Mouse (Mus musculus): ENCODE results near the gene Aifm1. TPM values are rescaled to one million over a fixed set of nuclear protein-coding genes. Genes with fewer than 3 reads are reported as not detected.
A peak's percentile ranks its signal among the peaks of the same experiment; 100 is the strongest.
"Not testable (repeated sequence)": the region's sequence is repeated elsewhere in the genome, so short reads cannot be mapped to it uniquely, and the experiment has no call there.

Gene Aifm1
- polyA plus RNA-seq, 1 experiment from 2014 or later: 90.7 TPM

- peaks cover 14% of the 10 kb centered on the region for H3K4me1 ChIP-seq
- WGBS: 36% methylated on average over 9 of the region's 9 CpGs
- ATAC-seq (replicated peaks; ENCODE audit: low FRiP score): no peak
- H3K9ac ChIP-seq: no peak overlapping the region
- H3K4me2 ChIP-seq: peak overlapping the region; percentile 60
- H3K36me3 ChIP-seq: no peaks in the 10 kb centered on the region
- H3K9me3 ChIP-seq (replicated peaks): no peaks in the 10 kb centered on the region
- peaks cover 4% of the 10 kb centered on the region; the same call in 1 of the 2 replicates for H3K27me3 ChIP-seq
- no peak overlapping the region for H3K4me3 ChIP-seq (replicated peaks)
- no peak overlapping the region for H3K27ac ChIP-seq
Measured at GRCm38 (mm10) chrX:48455018-48455417, 58.3 kb downstream of the Aifm1 start.

GRCm38 (mm10) chrX:48454495-48454878 is 58.9 kb downstream of the Aifm1 start:
- Histone ChIP-seq H3K27ac (no peak overlapping the region), H3K4me2 (peak overlapping the region; percentile 60), H3K27me3 (peaks cover 4% of the 10 kb centered on the region; the same call in 1 of the 2 replicates), H3K9ac (peak overlapping the region; percentile 31; the same call in 1 of the 2 replicates), H3K9me3 (replicated peaks) (no peaks in the 10 kb centered on the region), H3K4me3 (replicated peaks) (peak overlapping the region; percentile 55), H3K36me3 (no peaks in the 10 kb centered on the region), H3K4me1 (peaks cover 20% of the 10 kb centered on the region)
- ATAC-seq (replicated peaks; ENCODE audit: low FRiP score): peak; percentile 59
- whole genome bisulfite sequencing: 29% methylated on average over 19 of the region's 21 CpGs

DNA sequence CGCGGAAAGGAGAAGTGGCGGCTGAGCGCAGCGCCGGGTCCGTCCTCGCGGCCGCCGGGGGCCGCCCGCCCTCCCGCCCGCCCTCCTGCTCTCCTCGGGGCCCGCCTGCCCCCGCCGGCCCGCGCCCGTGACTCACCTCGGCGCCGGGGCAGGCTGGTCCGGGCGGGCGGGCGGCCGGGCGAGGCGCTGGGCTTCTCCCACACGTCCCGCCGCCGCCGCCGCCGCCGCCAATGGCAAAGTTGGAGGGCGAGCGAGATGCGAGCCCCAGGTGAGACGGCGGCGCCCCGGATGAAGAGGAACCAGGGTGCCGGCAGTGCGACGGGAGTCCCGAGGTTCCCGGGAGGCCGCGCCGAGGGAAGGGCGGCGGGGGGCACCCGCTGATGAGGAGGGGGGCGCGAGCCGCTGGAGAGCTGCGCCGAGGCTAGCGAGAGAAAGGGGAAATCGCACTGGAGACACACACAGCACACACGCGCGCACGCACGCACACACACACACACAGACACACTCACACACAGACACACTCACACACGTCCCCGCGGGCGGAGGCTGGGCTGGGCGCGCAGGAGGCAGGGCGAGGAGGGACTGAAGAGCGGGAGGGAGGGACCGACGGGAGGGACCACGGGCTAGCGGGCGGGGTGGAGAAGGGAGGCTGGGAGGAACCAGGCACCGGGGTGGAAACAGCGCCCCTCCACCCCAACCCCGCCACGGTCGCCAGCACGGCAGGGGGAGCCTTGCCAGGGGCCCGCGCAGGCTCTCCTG is 59.4 kb downstream of the Aifm1 start:
- WGBS: 26% methylated on average over 59 of the region's 91 CpGs
- Histone ChIP-seq H3K4me1 (peaks cover 22% of the 10 kb centered on the region), H3K9me3 (replicated peaks) (no peaks in the 10 kb centered on the region), H3K27me3 (peaks cover 4% of the 10 kb centered on the region; the same call in 1 of the 2 replicates), H3K4me2 (peak overlapping the region; percentile 60), H3K27ac (peak overlapping the region; percentile 37), H3K36me3 (no peaks in the 10 kb centered on the region), H3K4me3 (replicated peaks) (peak overlapping the region; percentile 55), H3K9ac (peak overlapping the region; percentile 50)
- ATAC-seq (replicated peaks; ENCODE audit: low FRiP score): peak; percentile 88

GRCm38 (mm10) chrX:48452931-48453673 is 60.3 kb downstream of the Aifm1 start:
- ATAC-seq (replicated peaks; ENCODE audit: low FRiP score): peak; percentile 33
- no peaks in the 10 kb centered on the region for H3K36me3 ChIP-seq
- H3K4me1 ChIP-seq: peaks cover 22% of the 10 kb centered on the region
- H3K4me2 ChIP-seq: peak overlapping the region; percentile 60
- H3K4me3 ChIP-seq (replicated peaks): peak overlapping the region; percentile 55
- 17% methylated on average over 65 of the region's 71 CpGs for WGBS
- peaks cover 4% of the 10 kb centered on the region; the same call in 1 of the 2 replicates for H3K27me3 ChIP-seq
- peak overlapping the region; percentile 37; the same call in 1 of the 2 replicates for H3K27ac ChIP-seq
- no peaks in the 10 kb centered on the region for H3K9me3 ChIP-seq (replicated peaks)
- H3K9ac ChIP-seq: peak overlapping the region; percentile 50

- H3K4me3 ChIP-seq (replicated peaks): peak overlapping the region; percentile 55
- 28% methylated on average over 9 of the region's 9 CpGs for WGBS
- peaks cover 4% of the 10 kb centered on the region; the same call in 1 of the 2 replicates for H3K27me3 ChIP-seq
- H3K27ac ChIP-seq: 0 out of 2 replicates have a peak overlapping the region, but pooled peaks have one; percentile 27
- H3K36me3 ChIP-seq: no peaks in the 10 kb centered on the region
- no peaks in the 10 kb centered on the region for H3K9me3 ChIP-seq (replicated peaks)
- H3K9ac ChIP-seq: 0 out of 2 replicates have a peak overlapping the region, but pooled peaks have one; percentile 50
- peaks cover 22% of the 10 kb centered on the region for H3K4me1 ChIP-seq
- H3K4me2 ChIP-seq: peak overlapping the region; percentile 60
- ATAC-seq (replicated peaks; ENCODE audit: low FRiP score): no peak
Measured at GRCm38 (mm10) chrX:48452231-48452890, 61.0 kb downstream of the Aifm1 start.

- no peak overlapping the region for H3K4me3 ChIP-seq (replicated peaks)
- H3K9me3 ChIP-seq (replicated peaks): no peaks in the 10 kb centered on the region
- H3K4me1 ChIP-seq: peaks cover 22% of the 10 kb centered on the region
- H3K27ac ChIP-seq: no peak overlapping the region
- H3K27me3 ChIP-seq: peaks cover 4% of the 10 kb centered on the region; the same call in 1 of the 2 replicates
- WGBS: 39% methylated on average over 10 of the region's 10 CpGs
- no peak overlapping the region for H3K4me2 ChIP-seq
- no peaks in the 10 kb centered on the region for H3K36me3 ChIP-seq
- no peak overlapping the region for H3K9ac ChIP-seq
- no peak for ATAC-seq (replicated peaks; ENCODE audit: low FRiP score)
Measured at GRCm38 (mm10) chrX:48449646-48450045, 63.7 kb downstream of the Aifm1 start.

- Histone ChIP-seq H3K4me2 (no peak overlapping the region), H3K36me3 (no peaks in the 10 kb centered on the region), H3K27me3 (no peaks in the 10 kb centered on the region), H3K4me1 (peaks cover 4% of the 10 kb centered on the region; the same call in 1 of the 2 replicates), H3K9ac (no peak overlapping the region), H3K9me3 (replicated peaks) (no peaks in the 10 kb centered on the region), H3K4me3 (replicated peaks) (no peak overlapping the region), H3K27ac (no peak overlapping the region)
- WGBS: 91% methylated on average over 4 of the region's 4 CpGs
- no peak for ATAC-seq (replicated peaks; ENCODE audit: low FRiP score)
Measured at GRCm38 (mm10) chrX:48444677-48445076, 68.7 kb downstream of the Aifm1 start.

GRCm38 (mm10) chrX:48441954-48442353 is 71.4 kb downstream of the Aifm1 start:
- ATAC-seq (replicated peaks; ENCODE audit: low FRiP score): no peak
- no peaks in the 10 kb centered on the region for H3K36me3 ChIP-seq
- no peaks in the 10 kb centered on the region for H3K9me3 ChIP-seq (replicated peaks)
- no peak overlapping the region for H3K4me3 ChIP-seq (replicated peaks)
- no peak overlapping the region for H3K4me2 ChIP-seq
- H3K27ac ChIP-seq: no peak overlapping the region
- 76% methylated on average over 7 of the region's 7 CpGs for WGBS
- peaks cover 10% of the 10 kb centered on the region; the same call in 1 of the 2 replicates for H3K4me1 ChIP-seq
- no peak overlapping the region for H3K9ac ChIP-seq
- no peaks in the 10 kb centered on the region for H3K27me3 ChIP-seq

GRCm38 (mm10) chrX:48441548-48441947 is 71.8 kb downstream of the Aifm1 start:
- 86% methylated on average over 6 of the region's 6 CpGs for WGBS
- Histone ChIP-seq H3K4me1 (peaks cover 10% of the 10 kb centered on the region; the same call in 1 of the 2 replicates), H3K4me3 (replicated peaks) (no peak overlapping the region), H3K9ac (no peak overlapping the region), H3K4me2 (no peak overlapping the region), H3K9me3 (replicated peaks) (no peaks in the 10 kb centered on the region), H3K27ac (no peak overlapping the region), H3K27me3 (no peaks in the 10 kb centered on the region), H3K36me3 (no peaks in the 10 kb centered on the region)
- ATAC-seq (replicated peaks; ENCODE audit: low FRiP score): no peak

DNA sequence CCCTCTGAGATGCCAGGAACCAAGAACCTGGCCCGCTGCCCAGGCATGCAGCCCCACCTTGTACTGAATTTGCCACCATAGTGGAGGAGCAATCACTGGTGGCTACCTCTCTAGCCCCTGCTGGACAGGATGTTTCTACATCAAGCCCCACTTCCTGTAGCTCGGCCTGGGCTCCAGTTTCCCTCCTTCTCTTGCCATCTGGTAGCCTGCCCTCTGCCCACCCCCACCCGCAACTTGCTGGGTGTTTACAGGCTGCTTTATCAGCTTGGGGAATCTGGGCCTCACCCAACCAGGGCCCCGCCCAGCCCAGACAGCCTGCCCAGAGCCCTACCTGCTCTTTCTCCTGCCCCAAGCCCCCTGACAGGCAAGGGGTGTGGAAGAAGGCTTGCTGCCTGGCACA is 74.3 kb downstream of the Aifm1 start:
- no peak overlapping the region for H3K4me2 ChIP-seq
- H3K9me3 ChIP-seq (replicated peaks): no peaks in the 10 kb centered on the region
- no peak overlapping the region for H3K4me3 ChIP-seq (replicated peaks)
- ATAC-seq (replicated peaks; ENCODE audit: low FRiP score): peak; percentile 29; the same call in 1 of the 2 replicates
- H3K4me1 ChIP-seq: peaks cover 10% of the 10 kb centered on the region; the same call in 1 of the 2 replicates
- WGBS: 50% methylated on average over 4 of the region's 4 CpGs
- no peak overlapping the region for H3K9ac ChIP-seq
- H3K36me3 ChIP-seq: no peaks in the 10 kb centered on the region
- no peak overlapping the region for H3K27ac ChIP-seq
- no peaks in the 10 kb centered on the region for H3K27me3 ChIP-seq

DNA sequence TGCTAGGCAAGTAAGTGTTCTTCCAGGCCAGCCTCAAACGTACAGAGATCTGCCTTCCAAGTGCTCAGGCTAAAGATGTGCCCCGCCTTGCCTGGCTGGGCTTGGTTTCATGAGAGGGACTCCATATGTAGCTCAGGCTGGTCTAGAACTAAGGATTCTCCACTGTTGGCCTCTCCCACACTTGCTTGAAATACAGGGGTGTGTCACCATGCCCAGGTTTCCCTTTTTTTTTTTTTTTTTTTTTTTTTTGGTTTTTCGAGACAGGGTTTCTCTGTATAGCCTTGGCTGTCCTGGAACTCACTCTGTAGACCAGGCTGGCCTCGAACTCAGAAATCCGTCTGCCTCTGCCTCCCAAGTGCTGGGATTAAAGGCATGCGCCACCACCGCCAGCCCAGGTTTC is 77.3 kb downstream of the Aifm1 start:
- not testable (repeated sequence) for H3K27me3 ChIP-seq; H3K4me3 ChIP-seq (replicated peaks); H3K9me3 ChIP-seq (replicated peaks); H3K27ac ChIP-seq; H3K36me3 ChIP-seq; H3K9ac ChIP-seq; H3K4me2 ChIP-seq; ATAC-seq (replicated peaks; ENCODE audit: low FRiP score)
- 88% methylated on average over 6 of the region's 7 CpGs for WGBS
- peaks cover 24% of the 10 kb centered on the region for H3K4me1 ChIP-seq

Measured in kidney, embryonic 15.5 days (tissue).